Mouse (Mus musculus) myocyte (in vitro differentiated cells): ENCODE measurements at regions not wholly inside any gene's neighbourhood (a gene's known extent, or its start where the extent isn't known, plus 50 kb on each side); places are given as distances from the start of the nearest gene placed in this dataset.

Experiments
- MYOD1 ChIP-seq, 3 experiments: IDR thresholded peaks; one replicate each; pipeline ENCODE4 v1.6.1; 2011; ENCODE audit warnings: control low read depth in 2 of 3, low read depth in 2 of 3, mild to moderate bottlenecking in 2 of 3, moderate library complexity in 1 of 3; ENCODE audit not compliant: insufficient read length in 2 of 3, control insufficient read depth in 1 of 3
- POLR2AphosphoS2 ChIP-seq: IDR thresholded peaks from one replicate; pipeline ENCODE4 v1.6.1; 2011; ENCODE audit warnings: low read depth, control low read depth; ENCODE audit not compliant: insufficient read length
- USF1 ChIP-seq: IDR thresholded peaks from one replicate; pipeline ENCODE4 v1.6.1; 2011; ENCODE audit warnings: low read depth, mild to moderate bottlenecking, control low read depth, moderate library complexity

DNA sequence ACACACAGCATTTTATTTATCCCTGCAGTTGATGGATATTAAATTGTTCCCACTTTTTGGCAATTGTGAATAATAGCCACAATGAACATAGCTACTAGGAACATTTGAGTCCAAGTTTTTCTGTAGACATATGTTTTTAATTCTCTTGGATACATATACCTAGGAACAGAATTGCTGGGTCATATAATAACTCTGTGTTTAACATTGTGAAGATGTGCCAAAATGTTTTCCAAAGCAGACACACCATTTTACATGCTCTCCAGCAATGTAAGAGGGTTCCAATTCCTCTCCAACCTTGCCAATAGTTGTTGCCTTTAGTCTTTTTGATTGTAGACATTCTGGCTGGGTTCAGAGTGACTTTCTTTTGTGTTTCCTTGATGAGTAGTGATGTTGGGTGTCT is 84.3 kb upstream of the Cdc42ep3 start:
- TF ChIP-seq POLR2AphosphoS2 (no peak), MYOD1 (IDR thresholded peaks at IDR 0.05; ENCODE audit: control insufficient read depth in 1 of 3, insufficient read length in 2 of 3, low read depth in 2 of 3) (no peak), USF1 (no peak)
